Mouse (Mus musculus): Measurements from ENCODE around the gene Olfr181. TPM values are rescaled to one million over a fixed set of nuclear protein-coding genes. Genes with fewer than 3 reads are reported as not detected.

Olfr181 gene
- polyA plus RNA-seq (2015; fragmentation: Nextera tagmentation; extraction: Ambion mirVana): not detected in 2 replicates

GRCm38 (mm10) chr16:58928655-58929054 lies at the start of gene Olfr181:
Gene Olfr181, minus strand, starts transcription at chr16:58928755.
- WGBS: 50% methylated on average over 1 of the region's 1 CpGs

GRCm38 (mm10) chr16:58929292-58929691 lies 737 bp upstream of the Olfr181 start, which contains the start of gene Olfr180:
Gene Olfr180, minus strand, starts transcription at chr16:58929392.
- H3K27me3 ChIP-seq (replicated peaks): no peaks in the 10 kb centered on the region
- H3K4me1 ChIP-seq: no peaks in the 10 kb centered on the region
- H3K4me3 ChIP-seq: no peak within 1 kb of the TSS
- no peaks in the 10 kb centered on the region for H3K9me3 ChIP-seq
- no peak within 1 kb of the TSS for H3K27ac ChIP-seq
- H3K36me3 ChIP-seq (replicated peaks): no peaks in the 10 kb centered on the region
- H3K9ac ChIP-seq: no peak within 1 kb of the TSS
- 82% methylated on average over 4 of the region's 4 CpGs for WGBS
- H3K4me2 ChIP-seq: no peak within 1 kb of the TSS
- no peak for ATAC-seq (replicated peaks)

More at GRCm38 (mm10) chr16:58928655-58929054, at the start of gene Olfr181:
- Histone ChIP-seq H3K27ac (no peak within 1 kb of the TSS), H3K27me3 (replicated peaks) (no peaks in the 10 kb centered on the region), H3K4me1 (no peaks in the 10 kb centered on the region), H3K4me2 (no peak within 1 kb of the TSS), H3K9ac (no peak within 1 kb of the TSS), H3K9me3 (no peaks in the 10 kb centered on the region), H3K4me3 (no peak within 1 kb of the TSS), H3K36me3 (replicated peaks) (no peaks in the 10 kb centered on the region)
- no peak for ATAC-seq (replicated peaks)

- ATAC-seq (replicated peaks): no peak
- 90% methylated on average over 3 of the region's 3 CpGs for WGBS
- no peak within 1 kb of the TSS for H3K4me2 ChIP-seq
- no peaks in the 10 kb centered on the region for H3K4me1 ChIP-seq
- H3K4me3 ChIP-seq: no peak within 1 kb of the TSS
- no peaks in the 10 kb centered on the region for H3K27me3 ChIP-seq (replicated peaks)
- H3K9me3 ChIP-seq: no peaks in the 10 kb centered on the region
- no peak within 1 kb of the TSS for H3K9ac ChIP-seq
- H3K36me3 ChIP-seq (replicated peaks): no peaks in the 10 kb centered on the region
- no peak within 1 kb of the TSS for H3K27ac ChIP-seq
These were observed 36.6 kb downstream of the Olfr181 start, which contains the start of gene Olfr178 for GRCm38 (mm10) chr16:58891963-58892362. Gene Olfr178, minus strand, starts transcription at chr16:58892063.

- Histone ChIP-seq H3K9me3 (no peaks in the 10 kb centered on the region), H3K36me3 (replicated peaks) (no peaks in the 10 kb centered on the region), H3K27me3 (replicated peaks) (no peaks in the 10 kb centered on the region), H3K9ac (no peak overlapping the region), H3K4me1 (no peaks in the 10 kb centered on the region), H3K27ac (no peak overlapping the region), H3K4me2 (no peak overlapping the region), H3K4me3 (no peak overlapping the region)
- no peak for ATAC-seq (replicated peaks)
- 94% methylated on average over 2 of the region's 2 CpGs for WGBS
These were observed 44.1 kb downstream of the Olfr181 start for GRCm38 (mm10) chr16:58884416-58884815.

Other genes starting within 250 kb of the Olfr181 start
- 0.13 TPM in 1 of 2 replicates, not detected in the other for gene Gpr15, start 209.7 kb downstream of the Olfr181 start, polyA plus RNA-seq (2015; fragmentation: Nextera tagmentation; extraction: Ambion mirVana)
- gene Cldnd1, start 200.8 kb downstream of the Olfr181 start, polyA plus RNA-seq (2015; fragmentation: Nextera tagmentation; extraction: Ambion mirVana): 124 and 130 TPM in 2 replicates
- gene Olfr172, start 165.6 kb downstream of the Olfr181 start, polyA plus RNA-seq (2015; fragmentation: Nextera tagmentation; extraction: Ambion mirVana): not detected in 2 replicates
- not detected in 2 replicates for gene Olfr173, start 128.5 kb downstream of the Olfr181 start, polyA plus RNA-seq (2015; fragmentation: Nextera tagmentation; extraction: Ambion mirVana)
- not detected in 2 replicates for gene Olfr175-ps1, start 102.0 kb downstream of the Olfr181 start, polyA plus RNA-seq (2015; fragmentation: Nextera tagmentation; extraction: Ambion mirVana)
- gene Olfr177, start 54.0 kb downstream of the Olfr181 start, polyA plus RNA-seq (2015; fragmentation: Nextera tagmentation; extraction: Ambion mirVana): not detected in 2 replicates
- not detected in 2 replicates for gene Olfr178, start 36.7 kb downstream of the Olfr181 start, polyA plus RNA-seq (2015; fragmentation: Nextera tagmentation; extraction: Ambion mirVana)
- gene Olfr180, start 637 bp upstream of the Olfr181 start, polyA plus RNA-seq (2015; fragmentation: Nextera tagmentation; extraction: Ambion mirVana): not detected in 2 replicates
- gene Olfr183, start 66.6 kb upstream of the Olfr181 start, polyA plus RNA-seq (2015; fragmentation: Nextera tagmentation; extraction: Ambion mirVana): not detected in 2 replicates
- not detected in 2 replicates for gene Olfr186, start 101.5 kb upstream of the Olfr181 start, polyA plus RNA-seq (2015; fragmentation: Nextera tagmentation; extraction: Ambion mirVana)
- not detected in 2 replicates for gene Olfr187, start 111.0 kb upstream of the Olfr181 start, polyA plus RNA-seq (2015; fragmentation: Nextera tagmentation; extraction: Ambion mirVana)
- gene Olfr190, start 149.2 kb upstream of the Olfr181 start, polyA plus RNA-seq (2015; fragmentation: Nextera tagmentation; extraction: Ambion mirVana): not detected in 2 replicates
- not detected in 2 replicates for gene Olfr191, start 161.1 kb upstream of the Olfr181 start, polyA plus RNA-seq (2015; fragmentation: Nextera tagmentation; extraction: Ambion mirVana)
- gene Olfr193, start 183.1 kb upstream of the Olfr181 start, polyA plus RNA-seq (2015; fragmentation: Nextera tagmentation; extraction: Ambion mirVana): not detected in 2 replicates
- gene Olfr194, start 192.3 kb upstream of the Olfr181 start, polyA plus RNA-seq (2015; fragmentation: Nextera tagmentation; extraction: Ambion mirVana): not detected in 2 replicates
- not detected in 2 replicates for gene Olfr195, start 218.3 kb upstream of the Olfr181 start, polyA plus RNA-seq (2015; fragmentation: Nextera tagmentation; extraction: Ambion mirVana)
- gene Olfr196, start 241.7 kb upstream of the Olfr181 start, polyA plus RNA-seq (2015; fragmentation: Nextera tagmentation; extraction: Ambion mirVana): not detected in 2 replicates